Mouse (Mus musculus) neural tube, embryonic 11.5 days (tissue): ENCODE measurements around the gene Haghl. TPM values are rescaled to one million over a fixed set of nuclear protein-coding genes. Genes with fewer than 3 reads are reported as not detected.

Source experiments
- ATAC-seq: fragments of 200-750 bp; cut with Nextera tagmentation; 2 replicates; pipeline ENCODE4 v1.8.0; 2017; ENCODE audit warnings: moderate number of reproducible peaks, mild to moderate bottlenecking, moderate TSS enrichment, moderate library complexity; ENCODE audit not compliant: insufficient read depth, low FRiP score, low TSS enrichment
- DNase-seq: peaks from one replicate; pipeline ENCODE4 v3.0.0-alpha.2; 2015; ENCODE audit warnings: low spot score
- H3K27ac ChIP-seq: fragments of 300-500 bp; sonication (generic); 2 replicates; pipeline ENCODE4 v1.5.1; 2014; ENCODE audit warnings: low read depth, mild to moderate bottlenecking, low read length
- H3K27me3 ChIP-seq: fragments of 300-500 bp; sonication (generic); 2 replicates; pipeline ENCODE4 v1.6.1; 2014; ENCODE audit warnings: mild to moderate bottlenecking, low read length, mixed read lengths; ENCODE audit not compliant: control insufficient read depth, insufficient read depth
- H3K36me3 ChIP-seq: fragments of 300-500 bp; sonication (generic); 2 replicates; pipeline ENCODE4 v1.6.1; 2014; ENCODE audit warnings: mild to moderate bottlenecking, low read length, moderate library complexity, mixed read lengths; ENCODE audit not compliant: control insufficient read depth, insufficient read depth
- H3K4me1 ChIP-seq: fragments of 300-500 bp; sonication (generic); 2 replicates; pipeline ENCODE4 v1.6.1; 2014; ENCODE audit warnings: low read length, mixed read lengths; ENCODE audit not compliant: control insufficient read depth, insufficient read depth
- H3K4me2 ChIP-seq: fragments of 300-500 bp; sonication (generic); 2 replicates; pipeline ENCODE4 v1.6.1; 2014; ENCODE audit warnings: low read depth, mild to moderate bottlenecking, moderate library complexity
- H3K4me3 ChIP-seq: fragments of 300-500 bp; sonication (generic); 2 replicates; pipeline ENCODE4 v1.5.1; 2014; ENCODE audit warnings: low read depth, low read length
- H3K9ac ChIP-seq: fragments of 300-500 bp; sonication (generic); 2 replicates; pipeline ENCODE4 v1.6.1; 2014; ENCODE audit warnings: mild to moderate bottlenecking, low read length
- H3K9me3 ChIP-seq: fragments of 300-500 bp; sonication (generic); 2 replicates; pipeline ENCODE4 v1.6.1; 2016; ENCODE audit warnings: low read length; ENCODE audit not compliant: control insufficient read depth
- WGBS: fragments of 180-500 bp; shearing (Covaris S2); extraction: QIAGEN DNeasy Blood & Tissue Kit; methylation state at CpG from one replicate; pipeline ENCODE4 v1.1.7; 2014; 5-methylcytosine and 5-hydroxymethylcytosine counted together
- polyA plus RNA-seq: library from polyadenylated mRNA; unstranded; fragments of >200 nt; fragmentation: Nextera tagmentation; extraction: Ambion mirVana; gene quantifications from 2 replicates; pipeline ENCODE4 v1.2.1, GENCODE M21; 2014

Gene Haghl
- polyA plus RNA-seq, 1 experiment from 2014 or later: 74.6 TPM

DNA sequence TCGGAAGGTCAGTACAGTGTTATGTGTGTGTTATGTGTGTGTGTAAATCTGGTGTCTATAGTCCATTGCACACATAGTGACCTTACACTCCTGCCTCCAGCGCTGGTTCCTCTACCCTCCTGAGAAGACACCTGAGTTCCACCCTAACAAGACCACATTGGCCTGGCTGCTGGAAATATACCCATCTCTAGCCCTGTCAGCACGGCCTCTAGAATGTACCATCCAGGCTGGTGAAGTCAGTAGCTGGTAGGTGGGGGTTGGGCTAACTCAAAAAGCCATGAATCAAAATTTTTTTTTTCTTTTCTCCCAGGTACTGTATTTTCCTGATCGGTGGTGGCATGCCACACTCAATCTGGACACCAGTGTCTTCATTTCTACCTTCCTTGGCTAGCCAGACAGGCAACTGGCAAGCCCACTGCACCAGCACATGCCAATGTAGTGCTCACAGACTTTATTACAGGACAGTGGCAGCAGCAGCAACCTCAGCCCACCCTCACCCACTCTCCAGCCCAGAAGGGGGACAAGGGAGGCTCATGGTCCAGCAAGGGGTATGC, 44.8 kb upstream of the Haghl start:
- Histone ChIP-seq H3K27ac (no peak overlapping the region), H3K9ac (no peak overlapping the region), H3K9me3 (no peaks in the 10 kb centered on the region), H3K4me2 (peak overlapping the region; percentile 82), H3K4me1 (peaks cover 55% of the 10 kb centered on the region), H3K36me3 (peaks cover 19% of the 10 kb centered on the region), H3K4me3 (peak overlapping the region; percentile 46), H3K27me3 (no peaks in the 10 kb centered on the region)
- WGBS: 87% methylated on average over 4 of the region's 4 CpGs
- ATAC-seq: no peak
- no peak for DNase-seq

DNA sequence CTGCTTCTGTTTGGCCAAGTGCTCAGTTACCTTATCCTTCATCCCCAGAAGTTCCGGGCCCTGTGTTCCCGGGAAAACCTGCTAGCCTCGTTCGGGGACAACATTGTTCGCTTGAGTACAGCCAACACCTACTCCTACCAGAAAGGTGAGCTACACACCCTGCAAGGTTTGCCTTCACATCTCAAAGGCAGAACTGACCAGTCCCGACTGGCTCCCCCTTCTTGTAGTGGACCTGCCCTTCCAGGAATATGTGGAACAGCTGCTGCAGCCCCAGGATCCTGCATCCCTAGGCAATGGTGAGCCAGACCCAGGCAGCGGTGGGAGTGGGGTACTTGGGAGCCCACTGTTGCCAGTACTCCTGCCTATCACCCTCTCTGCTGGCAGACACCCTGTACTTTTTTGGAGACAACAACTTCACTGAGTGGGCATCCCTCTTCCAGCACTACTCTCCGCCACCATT, 44.1 kb upstream of the Haghl start:
- Histone ChIP-seq H3K36me3 (peaks cover 15% of the 10 kb centered on the region), H3K4me2 (peak overlapping the region; percentile 82), H3K27me3 (no peaks in the 10 kb centered on the region), H3K4me1 (peaks cover 50% of the 10 kb centered on the region), H3K27ac (peak overlapping the region; percentile 63), H3K9ac (peak overlapping the region; percentile 77), H3K9me3 (no peaks in the 10 kb centered on the region), H3K4me3 (peak overlapping the region; percentile 46)
- ATAC-seq (no peak), DNase-seq (no peak)
- 48% methylated on average over 8 of the region's 8 CpGs for WGBS

DNA sequence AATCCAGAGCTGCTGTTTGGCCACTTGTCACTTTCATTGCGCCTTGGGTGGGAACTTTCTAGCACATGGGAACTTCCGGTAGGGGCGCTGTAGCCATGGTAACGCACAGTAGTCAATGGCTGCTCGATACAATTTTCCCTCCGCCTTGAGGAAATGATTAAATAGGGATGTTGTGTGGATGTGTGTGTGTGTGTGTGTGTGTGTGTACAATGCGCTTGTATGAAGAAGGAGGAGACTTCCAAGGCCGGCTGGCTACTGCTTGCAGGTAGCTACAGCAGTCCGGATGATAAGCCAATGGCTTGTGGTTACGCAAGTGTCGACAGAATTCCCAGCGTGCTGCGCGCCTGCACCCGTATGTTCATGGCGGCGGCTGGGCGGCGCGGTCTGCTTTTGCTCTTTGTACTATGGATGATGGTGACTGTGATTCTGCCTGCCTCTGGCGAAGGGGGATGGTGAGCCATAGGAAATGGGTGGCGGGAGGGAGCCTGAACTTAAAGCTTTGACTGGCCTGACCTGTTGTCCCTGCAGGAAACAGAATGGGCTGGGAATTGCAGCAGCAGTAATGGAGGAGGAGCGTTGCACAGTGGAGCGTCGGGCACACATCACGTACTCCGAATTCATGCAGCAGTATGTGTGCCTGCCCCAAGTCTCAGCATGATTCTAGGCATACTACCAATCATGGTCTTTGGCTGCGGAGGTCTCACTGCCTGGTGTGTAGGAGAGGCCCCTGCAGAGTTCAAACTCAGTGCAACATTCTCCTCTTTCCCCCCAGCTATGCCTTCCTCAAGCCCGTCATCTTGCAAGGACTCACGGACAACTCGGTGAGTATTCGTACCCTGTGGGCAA, 43.5 kb upstream of the Haghl start, which contains the start of gene Jmjd8:
Jmjd8 (plus strand) TSS at position 156 of the 846 bp plus-strand sequence.
- under 1% methylated on average over 32 of the region's 32 CpGs for WGBS
- peak within 1 kb of the TSS; percentile 77 for H3K9ac ChIP-seq
- H3K4me2 ChIP-seq: peak within 1 kb of the TSS; percentile 82
- H3K4me1 ChIP-seq: peaks cover 50% of the 10 kb centered on the region
- DNase-seq (peak; percentile 85), ATAC-seq (peak; percentile 36)
- H3K36me3 ChIP-seq: peaks cover 15% of the 10 kb centered on the region
- H3K27me3 ChIP-seq: no peaks in the 10 kb centered on the region
- peak within 1 kb of the TSS; percentile 46 for H3K4me3 ChIP-seq
- peak within 1 kb of the TSS; percentile 63 for H3K27ac ChIP-seq
- H3K9me3 ChIP-seq: no peaks in the 10 kb centered on the region

DNA sequence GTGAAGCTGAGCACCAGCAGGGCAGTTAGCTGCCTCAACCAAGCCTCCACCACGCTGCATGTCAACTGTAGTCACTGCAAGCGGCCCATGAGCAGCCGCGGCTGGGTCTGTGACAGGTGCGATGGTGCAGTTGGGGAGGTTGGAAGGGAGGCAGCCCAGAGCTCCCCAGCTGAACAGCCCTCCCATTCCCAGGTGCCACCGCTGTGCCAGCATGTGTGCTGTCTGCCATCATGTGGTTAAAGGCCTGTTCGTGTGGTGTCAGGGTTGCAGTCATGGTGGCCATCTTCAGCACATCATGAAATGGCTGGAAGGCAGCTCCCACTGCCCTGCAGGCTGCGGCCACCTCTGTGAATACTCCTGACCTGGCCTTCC, 42.7 kb upstream of the Haghl start:
- Histone ChIP-seq H3K9me3 (no peaks in the 10 kb centered on the region), H3K27me3 (no peaks in the 10 kb centered on the region), H3K27ac (no peak overlapping the region), H3K9ac (no peak overlapping the region), H3K4me3 (peak overlapping the region; percentile 46), H3K4me1 (peaks cover 46% of the 10 kb centered on the region), H3K36me3 (peaks cover 15% of the 10 kb centered on the region), H3K4me2 (peak overlapping the region; percentile 82)
- DNase-seq (no peak), ATAC-seq (no peak)
- WGBS: 81% methylated on average over 8 of the region's 8 CpGs

DNA sequence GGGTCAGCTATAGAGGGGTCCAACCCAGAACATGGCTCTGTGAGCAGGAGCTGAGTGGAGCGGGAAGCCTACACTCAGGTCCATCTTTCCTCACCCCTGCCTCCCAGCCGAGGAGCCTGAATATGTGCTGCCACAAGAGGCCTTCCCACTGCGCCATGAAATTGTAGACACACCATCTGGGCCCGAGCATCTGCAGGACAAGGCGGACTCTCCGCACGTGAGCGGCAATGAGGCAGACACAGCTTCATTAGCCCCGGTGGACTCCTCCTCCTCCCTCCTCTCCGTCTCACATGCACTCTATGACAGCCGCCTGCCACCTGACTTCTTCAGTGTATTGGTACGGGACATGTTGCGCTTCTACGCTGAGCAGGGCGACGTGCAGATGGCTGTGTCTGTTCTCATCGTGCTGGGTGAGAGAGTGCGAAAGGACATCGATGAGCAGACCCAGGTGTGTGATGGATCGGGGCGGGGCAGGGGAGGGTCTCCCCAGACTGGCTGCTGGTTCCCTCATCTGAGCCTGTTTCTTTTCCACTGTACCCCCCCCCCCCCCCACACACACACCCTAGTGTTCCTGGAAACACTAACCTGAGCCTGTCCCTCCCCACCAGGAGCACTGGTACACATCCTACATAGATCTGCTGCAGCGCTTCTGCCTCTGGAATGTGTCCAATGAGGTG, 42.2 kb upstream of the Haghl start:
- H3K9ac ChIP-seq: no peak overlapping the region; the same call in 1 of the 2 replicates
- DNase-seq: no peak
- H3K36me3 ChIP-seq: peaks cover 15% of the 10 kb centered on the region
- no peak for ATAC-seq
- no peaks in the 10 kb centered on the region for H3K9me3 ChIP-seq
- WGBS: 90% methylated on average over 22 of the region's 22 CpGs
- no peak overlapping the region for H3K27ac ChIP-seq
- H3K4me2 ChIP-seq: no peak overlapping the region
- H3K4me1 ChIP-seq: peaks cover 46% of the 10 kb centered on the region
- no peak overlapping the region for H3K4me3 ChIP-seq
- no peaks in the 10 kb centered on the region for H3K27me3 ChIP-seq

DNA sequence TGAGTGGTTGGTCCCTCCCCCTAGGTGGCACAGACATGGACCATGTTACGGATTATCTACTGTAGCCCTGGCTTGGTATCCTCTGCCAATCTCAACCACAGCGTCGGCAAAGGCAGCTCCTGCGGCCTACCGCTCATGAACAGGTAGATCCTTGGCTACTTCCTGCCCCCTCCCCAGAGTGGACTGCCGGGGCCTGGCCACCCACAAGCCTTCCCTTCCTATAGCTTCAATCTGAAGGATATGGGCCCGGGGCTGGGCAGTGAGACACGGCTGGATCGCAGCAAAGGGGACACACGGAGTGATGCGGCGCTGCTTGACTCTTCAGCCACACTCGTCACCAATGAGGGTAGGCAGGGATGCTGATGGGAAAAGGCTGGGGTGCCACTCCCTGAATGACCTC, 41.5 kb upstream of the Haghl start:
- peaks cover 15% of the 10 kb centered on the region for H3K36me3 ChIP-seq
- H3K9me3 ChIP-seq: no peaks in the 10 kb centered on the region
- no peak overlapping the region for H3K4me3 ChIP-seq
- DNase-seq (no peak), ATAC-seq (no peak)
- H3K4me2 ChIP-seq: no peak overlapping the region
- no peak overlapping the region for H3K27ac ChIP-seq
- H3K9ac ChIP-seq: no peak overlapping the region
- 96% methylated on average over 13 of the region's 13 CpGs for WGBS
- H3K4me1 ChIP-seq: peaks cover 43% of the 10 kb centered on the region
- H3K27me3 ChIP-seq: no peaks in the 10 kb centered on the region

DNA sequence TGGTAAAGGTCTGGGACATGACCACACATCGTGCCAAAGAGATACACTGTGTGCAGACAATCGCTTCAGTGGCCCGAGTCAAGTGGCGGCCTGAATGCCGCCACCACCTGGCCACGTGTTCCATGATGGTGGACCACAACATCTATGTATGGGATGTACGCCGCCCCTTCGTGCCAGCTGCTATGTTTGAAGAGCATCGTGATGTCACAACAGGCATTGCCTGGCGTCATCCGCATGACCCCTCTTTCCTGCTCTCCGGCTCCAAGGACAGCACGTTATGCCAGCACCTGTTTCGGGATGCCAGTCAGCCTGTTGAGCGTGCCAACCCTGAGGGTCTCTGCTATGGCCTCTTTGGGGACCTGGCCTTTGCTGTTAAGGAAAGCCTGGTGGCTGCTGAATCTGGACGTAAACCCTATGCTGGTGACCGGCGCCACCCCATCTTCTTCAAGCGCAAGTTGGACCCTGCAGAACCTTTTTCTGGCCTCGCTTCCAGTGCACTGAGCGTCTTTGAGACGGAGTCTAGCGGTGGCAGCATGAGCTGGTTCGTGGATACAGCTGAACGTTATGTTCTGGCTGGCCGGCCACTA, 40.6 kb upstream of the Haghl start:
- H3K27me3 ChIP-seq: no peaks in the 10 kb centered on the region
- WGBS: 94% methylated on average over 27 of the region's 27 CpGs
- no peaks in the 10 kb centered on the region for H3K9me3 ChIP-seq
- no peak overlapping the region for H3K4me2 ChIP-seq
- peaks cover 34% of the 10 kb centered on the region for H3K4me1 ChIP-seq
- DNase-seq (no peak), ATAC-seq (no peak)
- no peak overlapping the region for H3K9ac ChIP-seq
- H3K27ac ChIP-seq: no peak overlapping the region
- H3K4me3 ChIP-seq: no peak overlapping the region
- H3K36me3 ChIP-seq: peaks cover 9% of the 10 kb centered on the region

DNA sequence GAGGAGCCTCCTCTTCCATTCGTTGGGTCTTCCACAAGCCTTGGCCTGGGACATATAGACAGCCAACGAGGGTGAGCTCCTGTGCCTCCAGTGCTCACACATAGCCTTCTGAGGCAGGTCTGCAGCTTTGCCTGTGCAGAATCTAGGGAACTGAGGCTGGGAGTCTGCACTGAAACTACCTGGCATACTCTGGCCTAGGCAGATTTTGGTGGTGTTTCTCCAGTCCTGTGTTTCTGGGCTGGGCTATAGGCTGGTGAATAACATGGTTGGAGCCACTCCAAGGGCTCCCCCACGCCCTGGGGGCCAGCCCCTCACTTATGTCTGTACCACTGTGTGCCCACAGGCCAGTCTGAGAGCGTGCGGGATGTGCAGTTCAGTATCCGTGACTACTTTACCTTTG, 39.8 kb upstream of the Haghl start:
- WGBS: 90% methylated on average over 6 of the region's 6 CpGs
- H3K27ac ChIP-seq: no peak overlapping the region
- H3K4me2 ChIP-seq: no peak overlapping the region
- H3K4me1 ChIP-seq: peaks cover 26% of the 10 kb centered on the region
- no peak overlapping the region for H3K4me3 ChIP-seq
- peaks cover 1% of the 10 kb centered on the region for H3K36me3 ChIP-seq
- ATAC-seq: no peak
- DNase-seq: no peak
- peaks cover 1% of the 10 kb centered on the region; the same call in 1 of the 2 replicates for H3K27me3 ChIP-seq
- H3K9me3 ChIP-seq: no peaks in the 10 kb centered on the region
- H3K9ac ChIP-seq: no peak overlapping the region
